Mouse (Mus musculus): ENCODE results near the gene Pced1a. TPM values are rescaled to one million over a fixed set of nuclear protein-coding genes. Genes with fewer than 3 reads are reported as not detected.
A peak's percentile ranks its signal among the peaks of the same experiment; 100 is the strongest.

The Pced1a gene
- polyA plus RNA-seq (2012; rRNA removed), result 21.2 and 25.6 TPM in 2 replicates

- DNase-seq (ENCODE audit: low read depth), result peak; percentile 52
Observed at GRCm38 (mm10) chr2:130424126-130424853, at the start of gene Pced1a, which contains the start of gene Vps16. Pced1a (minus strand) TSS chr2:130424701. Vps16 (plus strand) TSS chr2:130424339.

- no peak for DNase-seq (ENCODE audit: low read depth)
Observed at GRCm38 (mm10) chr2:130472908-130473510, 48.5 kb upstream of the Pced1a start.

- DNase-seq (ENCODE audit: low read depth), result no peak
Observed at GRCm38 (mm10) chr2:130469935-130470334, 45.4 kb upstream of the Pced1a start.

- no peak for DNase-seq (ENCODE audit: low read depth)
Observed at GRCm38 (mm10) chr2:130469366-130469765, 44.9 kb upstream of the Pced1a start.

GRCm38 (mm10) chr2:130466438-130466837 is 41.9 kb upstream of the Pced1a start:
- no peak for DNase-seq (ENCODE audit: low read depth)

GRCm38 (mm10) chr2:130461287-130462071 is 37.0 kb upstream of the Pced1a start:
- DNase-seq (ENCODE audit: low read depth), result no peak

GRCm38 (mm10) chr2:130459576-130459975 is 35.1 kb upstream of the Pced1a start:
- no peak for DNase-seq (ENCODE audit: low read depth)

GRCm38 (mm10) chr2:130457871-130458270 is 33.4 kb upstream of the Pced1a start:
- no peak for DNase-seq (ENCODE audit: low read depth)

GRCm38 (mm10) chr2:130454748-130455370 is 30.4 kb upstream of the Pced1a start:
- no peak for DNase-seq (ENCODE audit: low read depth)

GRCm38 (mm10) chr2:130453421-130453820 is 28.9 kb upstream of the Pced1a start:
- no peak for DNase-seq (ENCODE audit: low read depth)

- no peak for DNase-seq (ENCODE audit: low read depth)
Observed at GRCm38 (mm10) chr2:130452266-130452665, 27.8 kb upstream of the Pced1a start.

- DNase-seq (ENCODE audit: low read depth), result no peak
Observed at GRCm38 (mm10) chr2:130451727-130452090, 27.2 kb upstream of the Pced1a start.

- no peak for DNase-seq (ENCODE audit: low read depth)
Observed at GRCm38 (mm10) chr2:130451086-130451726, 26.7 kb upstream of the Pced1a start.

GRCm38 (mm10) chr2:130450434-130450796 is 25.9 kb upstream of the Pced1a start:
- no peak for DNase-seq (ENCODE audit: low read depth)

GRCm38 (mm10) chr2:130449794-130450433 is 25.4 kb upstream of the Pced1a start, which contains the start of gene Ptpra:
Ptpra (plus strand) TSS chr2:130450278.
- no peak for DNase-seq (ENCODE audit: low read depth)

GRCm38 (mm10) chr2:130449021-130449793 is 24.7 kb upstream of the Pced1a start:
- DNase-seq (ENCODE audit: low read depth), result no peak

GRCm38 (mm10) chr2:130448449-130448848 is 23.9 kb upstream of the Pced1a start:
- no peak for DNase-seq (ENCODE audit: low read depth)

GRCm38 (mm10) chr2:130442162-130442561 is 17.7 kb upstream of the Pced1a start:
- no peak for DNase-seq (ENCODE audit: low read depth)

GRCm38 (mm10) chr2:130439840-130440480 is 15.5 kb upstream of the Pced1a start:
- no peak for DNase-seq (ENCODE audit: low read depth)

- DNase-seq (ENCODE audit: low read depth), result no peak
Observed at GRCm38 (mm10) chr2:130438861-130439260, 14.4 kb upstream of the Pced1a start.
